Mouse (Mus musculus) forelimb bud, embryonic 11.5 days (tissue): ENCODE data around the gene Zfp628.
"Not testable (repeated sequence)": the region's sequence is repeated elsewhere in the genome, so short reads cannot be mapped to it uniquely, and the experiment has no call there.

Experiments
- DNase-seq: peaks from one replicate; pipeline ENCODE4 v3.0.0-alpha.2; 2012; ENCODE audit warnings: low read depth, low spot score

Gene Zfp628

GRCm38 (mm10) chr7:4915007-4915665 lies at the start of gene Zfp628:
TSS of gene Zfp628 (plus strand) at chr7:4915217.
- DNase-seq = peak; percentile 97

GRCm38 (mm10) chr7:4865579-4866493 lies 49.2 kb upstream of the Zfp628 start:
- DNase-seq = peak; percentile 96

GRCm38 (mm10) chr7:4866631-4867180 lies 48.3 kb upstream of the Zfp628 start:
- DNase-seq = no peak

- DNase-seq = no peak
These were observed 44.9 kb upstream of the Zfp628 start, which contains the start of gene Isoc2b for GRCm38 (mm10) chr7:4870133-4870532. TSS of gene Isoc2b (minus strand) at chr7:4870258.

- peak; percentile 95 for DNase-seq
These were observed 38.2 kb upstream of the Zfp628 start, which contains the start of gene Isoc2a for GRCm38 (mm10) chr7:4876753-4877221. TSS of gene Isoc2a (plus strand) at chr7:4877153.

GRCm38 (mm10) chr7:4877226-4877625 lies 37.8 kb upstream of the Zfp628 start:
- no peak for DNase-seq

- DNase-seq = no peak
These were observed 36.8 kb upstream of the Zfp628 start for GRCm38 (mm10) chr7:4878186-4878585.

GRCm38 (mm10) chr7:4879036-4879435 lies 36.0 kb upstream of the Zfp628 start:
- not testable (repeated sequence) for DNase-seq

GRCm38 (mm10) chr7:4886680-4887079 lies 28.3 kb upstream of the Zfp628 start:
- DNase-seq = no peak

- DNase-seq = no peak
These were observed 19.8 kb upstream of the Zfp628 start for GRCm38 (mm10) chr7:4895186-4895585.

- no peak for DNase-seq
These were observed 16.0 kb upstream of the Zfp628 start for GRCm38 (mm10) chr7:4898851-4899648.

GRCm38 (mm10) chr7:4899649-4900522 lies 15.1 kb upstream of the Zfp628 start:
- DNase-seq = no peak

GRCm38 (mm10) chr7:4900523-4900851 lies 14.5 kb upstream of the Zfp628 start:
- DNase-seq = no peak

- DNase-seq = peak; percentile 24
These were observed 13.8 kb upstream of the Zfp628 start for GRCm38 (mm10) chr7:4901171-4901570.

- no peak for DNase-seq
These were observed 12.6 kb upstream of the Zfp628 start for GRCm38 (mm10) chr7:4902404-4902803.

- no peak for DNase-seq
These were observed 8.5 kb upstream of the Zfp628 start, which contains the start of gene Gm36210 for GRCm38 (mm10) chr7:4906466-4906950. TSS of gene Gm36210 (minus strand) at chr7:4906516.

- DNase-seq = peak; percentile 57
These were observed 3.5 kb upstream of the Zfp628 start for GRCm38 (mm10) chr7:4911561-4911960.

GRCm38 (mm10) chr7:4912248-4912647 lies 2.8 kb upstream of the Zfp628 start:
- DNase-seq = no peak

GRCm38 (mm10) chr7:4915669-4916416 lies 826 bp downstream of the Zfp628 start:
- no peak for DNase-seq
